Mouse (Mus musculus): ENCODE results near the gene Lsm4. TPM values are rescaled to one million over a fixed set of nuclear protein-coding genes. Genes with fewer than 3 reads are reported as not detected.

The Lsm4 gene
- polyA plus RNA-seq, 1 experiment from 2014 or later: 270 TPM

- Histone ChIP-seq H3K27me3 (no peaks in the 10 kb centered on the region), H3K9ac (no peak overlapping the region), H3K4me2 (no peak overlapping the region), H3K9me3 (no peaks in the 10 kb centered on the region), H3K4me3 (no peak overlapping the region), H3K36me3 (no peaks in the 10 kb centered on the region), H3K4me1 (no peaks in the 10 kb centered on the region), H3K27ac (no peak overlapping the region)
- ATAC-seq (ENCODE audit: insufficient number of reproducible peaks, insufficient read depth, low FRiP score, low TSS enrichment, low read depth): no peak
- 65% methylated on average over 9 of the region's 9 CpGs for WGBS
Measured at GRCm38 (mm10) chr8:70719796-70720270, 46.8 kb downstream of the Lsm4 start.

GRCm38 (mm10) chr8:70720739-70721138, 47.7 kb downstream of the Lsm4 start:
- no peak overlapping the region for H3K9ac ChIP-seq
- H3K4me2 ChIP-seq: no peak overlapping the region
- WGBS: 4% methylated on average over 3 of the region's 3 CpGs
- no peaks in the 10 kb centered on the region for H3K4me1 ChIP-seq
- H3K9me3 ChIP-seq: no peaks in the 10 kb centered on the region
- H3K27me3 ChIP-seq: peaks cover 4% of the 10 kb centered on the region
- H3K36me3 ChIP-seq: no peaks in the 10 kb centered on the region
- no peak overlapping the region for H3K27ac ChIP-seq
- no peak overlapping the region for H3K4me3 ChIP-seq
- ATAC-seq (ENCODE audit: insufficient number of reproducible peaks, insufficient read depth, low FRiP score, low TSS enrichment, low read depth): no peak

- H3K9ac ChIP-seq: no peak overlapping the region
- peaks cover 12% of the 10 kb centered on the region for H3K27me3 ChIP-seq
- no peak for ATAC-seq (ENCODE audit: insufficient number of reproducible peaks, insufficient read depth, low FRiP score, low TSS enrichment, low read depth)
- H3K9me3 ChIP-seq: no peaks in the 10 kb centered on the region
- WGBS: 84% methylated on average over 8 of the region's 8 CpGs
- no peaks in the 10 kb centered on the region for H3K36me3 ChIP-seq
- 0 out of 2 replicates have a peak, but pooled peaks cover 3% of the 10 kb centered on the region for H3K4me1 ChIP-seq
- no peak overlapping the region for H3K4me2 ChIP-seq
- H3K27ac ChIP-seq: no peak overlapping the region
- H3K4me3 ChIP-seq: no peak overlapping the region
Measured at GRCm38 (mm10) chr8:70721601-70722000, 48.6 kb downstream of the Lsm4 start.

GRCm38 (mm10) chr8:70723486-70724210, 50.6 kb downstream of the Lsm4 start, which contains the start of gene Pde4c:
TSS of gene Pde4c (plus strand) at chr8:70723720.
- H3K4me3 ChIP-seq: no peak within 1 kb of the TSS
- 60% methylated on average over 7 of the region's 7 CpGs for WGBS
- no peak within 1 kb of the TSS for H3K27ac ChIP-seq
- ATAC-seq (ENCODE audit: insufficient number of reproducible peaks, insufficient read depth, low FRiP score, low TSS enrichment, low read depth): 0 out of 2 replicates have a peak, but pooled peaks have one; percentile 18
- no peaks in the 10 kb centered on the region for H3K36me3 ChIP-seq
- no peak within 1 kb of the TSS for H3K4me2 ChIP-seq
- 0 out of 2 replicates have a peak, but pooled peaks cover 3% of the 10 kb centered on the region for H3K4me1 ChIP-seq
- peaks cover 32% of the 10 kb centered on the region for H3K27me3 ChIP-seq
- H3K9me3 ChIP-seq: no peaks in the 10 kb centered on the region
- H3K9ac ChIP-seq: no peak within 1 kb of the TSS

GRCm38 (mm10) chr8:70724216-70724615, 51.2 kb downstream of the Lsm4 start:
- H3K9ac ChIP-seq: no peak overlapping the region
- no peaks in the 10 kb centered on the region for H3K36me3 ChIP-seq
- H3K9me3 ChIP-seq: no peaks in the 10 kb centered on the region
- WGBS: 77% methylated on average over 12 of the region's 12 CpGs
- H3K4me2 ChIP-seq: no peak overlapping the region
- peaks cover 37% of the 10 kb centered on the region for H3K27me3 ChIP-seq
- ATAC-seq (ENCODE audit: insufficient number of reproducible peaks, insufficient read depth, low FRiP score, low TSS enrichment, low read depth): no peak
- no peak overlapping the region for H3K4me3 ChIP-seq
- 0 out of 2 replicates have a peak, but pooled peaks cover 3% of the 10 kb centered on the region for H3K4me1 ChIP-seq
- H3K27ac ChIP-seq: no peak overlapping the region

GRCm38 (mm10) chr8:70725792-70726447, 52.9 kb downstream of the Lsm4 start:
- peaks cover 54% of the 10 kb centered on the region for H3K27me3 ChIP-seq
- H3K9me3 ChIP-seq: no peaks in the 10 kb centered on the region
- ATAC-seq (ENCODE audit: insufficient number of reproducible peaks, insufficient read depth, low FRiP score, low TSS enrichment, low read depth): no peak
- 23% methylated on average over 14 of the region's 14 CpGs for WGBS
- H3K4me3 ChIP-seq: no peak overlapping the region
- H3K27ac ChIP-seq: no peak overlapping the region
- H3K36me3 ChIP-seq: no peaks in the 10 kb centered on the region
- no peak overlapping the region for H3K4me2 ChIP-seq
- H3K4me1 ChIP-seq: peaks cover 11% of the 10 kb centered on the region
- H3K9ac ChIP-seq: no peak overlapping the region

GRCm38 (mm10) chr8:70726721-70727120, 53.7 kb downstream of the Lsm4 start:
- H3K36me3 ChIP-seq: no peaks in the 10 kb centered on the region
- no peak overlapping the region for H3K27ac ChIP-seq
- H3K9ac ChIP-seq: no peak overlapping the region
- no peaks in the 10 kb centered on the region for H3K9me3 ChIP-seq
- 44% methylated on average over 11 of the region's 11 CpGs for WGBS
- peaks cover 11% of the 10 kb centered on the region for H3K4me1 ChIP-seq
- no peak for ATAC-seq (ENCODE audit: insufficient number of reproducible peaks, insufficient read depth, low FRiP score, low TSS enrichment, low read depth)
- peaks cover 60% of the 10 kb centered on the region for H3K27me3 ChIP-seq
- no peak overlapping the region for H3K4me3 ChIP-seq
- H3K4me2 ChIP-seq: no peak overlapping the region

Other genes starting within 250 kb of the Lsm4 start
- 26.6 and 28.1 TPM in 2 replicates for gene Crtc1, start 233.7 kb upstream of the Lsm4 start, polyA plus RNA-seq (2015; fragmentation: Nextera tagmentation; extraction: Ambion mirVana)
- 28.2 and 30.8 TPM in 2 replicates for gene Klhl26, start 196.3 kb upstream of the Lsm4 start, polyA plus RNA-seq (2015; fragmentation: Nextera tagmentation; extraction: Ambion mirVana)
- 32.3 and 34.8 TPM in 2 replicates for gene Tmem59l, start 185.9 kb upstream of the Lsm4 start, polyA plus RNA-seq (2015; fragmentation: Nextera tagmentation; extraction: Ambion mirVana)
- 152 and 159 TPM in 2 replicates for gene Crlf1, start 180.1 kb upstream of the Lsm4 start, polyA plus RNA-seq (2015; fragmentation: Nextera tagmentation; extraction: Ambion mirVana)
- gene Rex1bd, start 166.5 kb upstream of the Lsm4 start, polyA plus RNA-seq (2015; fragmentation: Nextera tagmentation; extraction: Ambion mirVana): 169 and 178 TPM in 2 replicates
- gene Uba52, start 162.4 kb upstream of the Lsm4 start, polyA plus RNA-seq (2015; fragmentation: Nextera tagmentation; extraction: Ambion mirVana): 987 and 1,032 TPM in 2 replicates
- 297 and 306 TPM in 2 replicates for gene Fkbp8, start 145.5 kb upstream of the Lsm4 start, polyA plus RNA-seq (2015; fragmentation: Nextera tagmentation; extraction: Ambion mirVana)
- gene Kxd1, start 145.3 kb upstream of the Lsm4 start, polyA plus RNA-seq (2015; fragmentation: Nextera tagmentation; extraction: Ambion mirVana): 55.4 and 59.9 TPM in 2 replicates
- 20.6 and 21.3 TPM in 2 replicates for gene Ell, start 133.8 kb upstream of the Lsm4 start, polyA plus RNA-seq (2015; fragmentation: Nextera tagmentation; extraction: Ambion mirVana)
- 153 and 166 TPM in 2 replicates for gene Isyna1, start 78.9 kb upstream of the Lsm4 start, polyA plus RNA-seq (2015; fragmentation: Nextera tagmentation; extraction: Ambion mirVana)
- 100 and 107 TPM in 2 replicates for gene Ssbp4, start 64.4 kb upstream of the Lsm4 start, polyA plus RNA-seq (2015; fragmentation: Nextera tagmentation; extraction: Ambion mirVana)
- gene Lrrc25, start 57.1 kb upstream of the Lsm4 start, polyA plus RNA-seq (2015; fragmentation: Nextera tagmentation; extraction: Ambion mirVana): 1.9 TPM in 2 replicates
- gene Gdf15, start 40.8 kb upstream of the Lsm4 start, polyA plus RNA-seq (2015; fragmentation: Nextera tagmentation; extraction: Ambion mirVana): 0.14 and 0.22 TPM in 2 replicates
- 50.5 and 63.1 TPM in 2 replicates for gene Pgpep1, start 12.9 kb upstream of the Lsm4 start, polyA plus RNA-seq (2015; fragmentation: Nextera tagmentation; extraction: Ambion mirVana)
- gene Jund, start 25.7 kb downstream of the Lsm4 start, polyA plus RNA-seq (2015; fragmentation: Nextera tagmentation; extraction: Ambion mirVana): 54.7 and 68.5 TPM in 2 replicates
- gene Iqcn, start 30.2 kb downstream of the Lsm4 start, polyA plus RNA-seq (2015; fragmentation: Nextera tagmentation; extraction: Ambion mirVana): 0.07 TPM in 1 of 2 replicates, not detected in the other
- not detected in 2 replicates for gene Gm3336, start 45.3 kb downstream of the Lsm4 start, polyA plus RNA-seq (2015; fragmentation: Nextera tagmentation; extraction: Ambion mirVana)
- 0.13 and 0.14 TPM in 2 replicates for gene Pde4c, start 50.5 kb downstream of the Lsm4 start, polyA plus RNA-seq (2015; fragmentation: Nextera tagmentation; extraction: Ambion mirVana)
- 23.8 TPM in 2 replicates for gene Rab3a, start 81.4 kb downstream of the Lsm4 start, polyA plus RNA-seq (2015; fragmentation: Nextera tagmentation; extraction: Ambion mirVana)
- 29.3 and 36.7 TPM in 2 replicates for gene Mpv17l2, start 87.7 kb downstream of the Lsm4 start, polyA plus RNA-seq (2015; fragmentation: Nextera tagmentation; extraction: Ambion mirVana)
- 76.8 and 85.4 TPM in 2 replicates for gene Pik3r2, start 103.5 kb downstream of the Lsm4 start, polyA plus RNA-seq (2015; fragmentation: Nextera tagmentation; extraction: Ambion mirVana)
- gene Mast3, start 131.8 kb downstream of the Lsm4 start, polyA plus RNA-seq (2015; fragmentation: Nextera tagmentation; extraction: Ambion mirVana): 12.5 and 13.8 TPM in 2 replicates
- gene Il12rb1, start 135.2 kb downstream of the Lsm4 start, polyA plus RNA-seq (2015; fragmentation: Nextera tagmentation; extraction: Ambion mirVana): 0.07 and 0.54 TPM in 2 replicates
- gene Arrdc2, start 166.5 kb downstream of the Lsm4 start, polyA plus RNA-seq (2015; fragmentation: Nextera tagmentation; extraction: Ambion mirVana): 5.9 and 7.7 TPM in 2 replicates
- 3.2 and 5.3 TPM in 2 replicates for gene Kcnn1, start 190.0 kb downstream of the Lsm4 start, polyA plus RNA-seq (2015; fragmentation: Nextera tagmentation; extraction: Ambion mirVana)
- gene Ccdc124, start 200.7 kb downstream of the Lsm4 start, polyA plus RNA-seq (2015; fragmentation: Nextera tagmentation; extraction: Ambion mirVana): 108 and 124 TPM in 2 replicates
- gene Slc5a5, start 219.5 kb downstream of the Lsm4 start, polyA plus RNA-seq (2015; fragmentation: Nextera tagmentation; extraction: Ambion mirVana): 0.18 and 0.32 TPM in 2 replicates
- 4,412 and 4,959 TPM in 2 replicates for gene Rpl18a, start 224.2 kb downstream of the Lsm4 start, polyA plus RNA-seq (2015; fragmentation: Nextera tagmentation; extraction: Ambion mirVana)
- gene Map1s, start 232.7 kb downstream of the Lsm4 start, polyA plus RNA-seq (2015; fragmentation: Nextera tagmentation; extraction: Ambion mirVana): 49.8 and 52.6 TPM in 2 replicates

All from embryonic facial prominence, embryonic 13.5 days (tissue).